ENCODE assay signal across 24 mouse cellular contexts in genomic region chr2:118164137-118164536, GRCm38 (mm10). TPM values are rescaled to one million over a fixed set of nuclear protein-coding genes. Genes with fewer than 3 reads are reported as not detected.
DNase-seq lines count a peak whose midpoint lies in the region; ATAC-seq and TF ChIP-seq lines count a peak whose summit lies in the region.
"Had no signal": no experiment of that assay in that cellular context is flagged by ENCODE, and none has a peak within 500 bp of the region (broad histone marks: within the 10 kb centered on the region; RNA-seq: fewer than 3 reads in every experiment).

No protein-coding gene starts in this region.

- H3K4me2 ChIP-seq in embryonic facial prominence, embryonic 11.5 days (ENCODE audit: low read depth, low read length): no peak overlapping the region
- peak overlapping the region; percentile 34; the same call in 1 of the 2 replicates for H3K4me2 ChIP-seq in CH12.LX (ENCODE audit: insufficient read depth, low read depth, poor library complexity, severe bottlenecking)
- H3K4me2 ChIP-seq in forebrain, embryonic 11.5 days (ENCODE audit: low read depth, low read length, severe bottlenecking): no peak overlapping the region
- H3K4me2 ChIP-seq in intestine, postnatal 0 days (replicated peaks; ENCODE audit: low read depth): no peak overlapping the region
- no peak overlapping the region for H3K4me2 ChIP-seq in intestine, embryonic 15.5 days (replicated peaks)

- no peaks in the 10 kb centered on the region for H3K27me3 ChIP-seq in embryonic facial prominence, embryonic 11.5 days (ENCODE audit: control insufficient read depth, insufficient read depth, low read length)
- no peaks in the 10 kb centered on the region for H3K27me3 ChIP-seq in embryonic facial prominence, embryonic 10.5 days (replicated peaks; ENCODE audit: low read depth, poor library complexity, severe bottlenecking)
- peaks cover 1% of the 10 kb centered on the region for H3K27me3 ChIP-seq in CH12.LX (replicated peaks)
- no peaks in the 10 kb centered on the region for H3K27me3 ChIP-seq in forebrain, embryonic 11.5 days (ENCODE audit: control insufficient read depth, insufficient read depth, low read length)
- no peaks in the 10 kb centered on the region for H3K27me3 ChIP-seq in intestine, postnatal 0 days (replicated peaks; ENCODE audit: control insufficient read depth, insufficient read depth, low read length)
- no peaks in the 10 kb centered on the region for H3K27me3 ChIP-seq in intestine, embryonic 15.5 days (replicated peaks)
- H3K27me3 ChIP-seq: Patski had no signal

- ATAC-seq in embryonic facial prominence, embryonic 11.5 days (replicated peaks; ENCODE audit: insufficient number of reproducible peaks, low FRiP score, low TSS enrichment, low read depth): no peak
- ATAC-seq in megakaryocyte, adult 5-6 weeks (ENCODE audit: poor library complexity, severe bottlenecking): peak; percentile 35; the same call in 1 of the 2 replicates
- no peak for ATAC-seq in forebrain, embryonic 11.5 days (replicated peaks; ENCODE audit: low FRiP score)
- ATAC-seq in intestine, postnatal 0 days: no peak
- ATAC-seq in intestine, embryonic 15.5 days: no peak
- ATAC-seq: activated CD4-positive, CD25-positive, alpha-beta regulatory T cell, adult 4 months; CD4-positive, CD25-positive, alpha-beta regulatory T cell, adult 4 months; Patski had no signal

- TF ChIP-seq CTCF in CH12.LX (conservative IDR thresholded peaks at IDR 0.05 in 1 of 2, IDR thresholded peaks at IDR 0.05 in 1 of 2; ENCODE audit: low read depth in 2 of 2, low read length in 2 of 2): no peak
- TF ChIP-seq CTCF in intestine, postnatal 0 days (IDR thresholded peaks at IDR 0.05; ENCODE audit: low read depth): no peak

- TF ChIP-seq EP300 in CH12.LX (IDR thresholded peaks at IDR 0.05; ENCODE audit: low read length): peak; percentile 62; the same call in 1 of the 2 replicates

- DNase-seq in embryonic facial prominence, embryonic 11.5 days (ENCODE audit: low spot score): peak; percentile 9
- no peak for DNase-seq in embryonic facial prominence, embryonic 10.5 days (ENCODE audit: low spot score)
- peak; percentile 4 for DNase-seq in A20 (ENCODE audit: low read depth, low spot score)
- DNase-seq in CH12.LX (ENCODE audit: extremely low read depth): peak; percentile 44
- DNase-seq in forebrain, embryonic 11.5 days (ENCODE audit: low spot score): no peak
- DNase-seq: adrenal gland, adult 2 months; adrenal gland, adult 8-10 months; adrenal gland, postnatal 10 days; adrenal gland, postnatal 14 days; adrenal gland, postnatal 25 days; adrenal gland, postnatal 36 days; B cell, adult 2 months; cerebellum, adult 11 months; cerebellum, adult 11-12 months; cerebellum, adult 18-20 months; cerebellum, adult 2 months had no signal

- no peak for TF ChIP-seq RAD21 in CH12.LX (IDR thresholded peaks at IDR 0.05; ENCODE audit: low read depth, low read length)

- in situ Hi-C loops in CH12.LX (cut with MboI; ENCODE audit: low pct_ligation_motif_present, low pct_unique_long_range_greater_than_20kb, low sequenced_read_pairs): no loop called here

- H3K9me3 ChIP-seq in embryonic facial prominence, embryonic 11.5 days (replicated peaks; ENCODE audit: control insufficient read depth, low read length): no peaks in the 10 kb centered on the region
- H3K9me3 ChIP-seq in embryonic facial prominence, embryonic 10.5 days: no peaks in the 10 kb centered on the region
- H3K9me3 ChIP-seq in CH12.LX (replicated peaks; ENCODE audit: low read length): no peaks in the 10 kb centered on the region
- H3K9me3 ChIP-seq in forebrain, embryonic 11.5 days (ENCODE audit: control insufficient read depth, low read length): no peaks in the 10 kb centered on the region
- H3K9me3 ChIP-seq in intestine, postnatal 0 days (ENCODE audit: control insufficient read depth): no peaks in the 10 kb centered on the region
- no peaks in the 10 kb centered on the region for H3K9me3 ChIP-seq in intestine, embryonic 15.5 days

- no peaks in the 10 kb centered on the region for H3K79me2 ChIP-seq in CH12.LX (replicated peaks; ENCODE audit: control insufficient read depth, extremely low read depth, insufficient read depth, poor library complexity, severe bottlenecking)

- no peaks in the 10 kb centered on the region for H3K36me3 ChIP-seq in embryonic facial prominence, embryonic 11.5 days (replicated peaks; ENCODE audit: control insufficient read depth, insufficient read depth, low read depth, low read length)
- H3K36me3 ChIP-seq in embryonic facial prominence, embryonic 10.5 days (replicated peaks): no peaks in the 10 kb centered on the region
- H3K36me3 ChIP-seq in CH12.LX (replicated peaks in 1 of 2; ENCODE audit: control insufficient read depth in 1 of 2, insufficient read depth in 1 of 2, low read length in 1 of 2): no peaks in the 10 kb centered on the region
- H3K36me3 ChIP-seq in forebrain, embryonic 11.5 days (ENCODE audit: control insufficient read depth, insufficient read depth, low read length): no peaks in the 10 kb centered on the region
- H3K36me3 ChIP-seq in intestine, postnatal 0 days (ENCODE audit: control insufficient read depth, insufficient read depth): no peaks in the 10 kb centered on the region
- no peaks in the 10 kb centered on the region for H3K36me3 ChIP-seq in intestine, embryonic 15.5 days
- H3K36me3 ChIP-seq: G1E had no signal

- no peak overlapping the region for H3K4me3 ChIP-seq in embryonic facial prominence, embryonic 11.5 days (ENCODE audit: low read depth, low read length)
- H3K4me3 ChIP-seq in embryonic facial prominence, embryonic 10.5 days: no peak overlapping the region
- H3K4me3 ChIP-seq in CH12.LX (replicated peaks in 1 of 3; ENCODE audit: low read depth in 2 of 3, low read length in 2 of 3, poor library complexity in 1 of 3): no peak overlapping the region
- no peak overlapping the region for H3K4me3 ChIP-seq in forebrain, embryonic 11.5 days (ENCODE audit: low read depth, low read length)
- no peak overlapping the region for H3K4me3 ChIP-seq in intestine, postnatal 0 days (ENCODE audit: low read depth, low read length)
- H3K4me3 ChIP-seq in intestine, embryonic 15.5 days (replicated peaks): no peak overlapping the region

- no peak overlapping the region for H3K9ac ChIP-seq in embryonic facial prominence, embryonic 11.5 days (replicated peaks; ENCODE audit: low read length)
- H3K9ac ChIP-seq in CH12.LX (ENCODE audit: insufficient read depth, low read depth): no peak overlapping the region
- H3K9ac ChIP-seq in forebrain, embryonic 11.5 days (ENCODE audit: low read length): no peak overlapping the region
- no peak overlapping the region for H3K9ac ChIP-seq in intestine, postnatal 0 days (ENCODE audit: low read depth, low read length)
- H3K9ac ChIP-seq in intestine, embryonic 15.5 days: no peak overlapping the region

- peaks cover 3% of the 10 kb centered on the region for H3K4me1 ChIP-seq in embryonic facial prominence, embryonic 11.5 days (ENCODE audit: control insufficient read depth, insufficient read depth, low read length)
- peaks cover 48% of the 10 kb centered on the region for H3K4me1 ChIP-seq in embryonic facial prominence, embryonic 10.5 days
- H3K4me1 ChIP-seq in CH12.LX (ENCODE audit: control insufficient read depth in 1 of 2, insufficient read depth in 2 of 2): peaks cover 0 to 29% of the 10 kb centered on the region in 2 experiments; a peak in 2 of 4 replicates
- peaks cover 13% of the 10 kb centered on the region for H3K4me1 ChIP-seq in forebrain, embryonic 11.5 days (replicated peaks; ENCODE audit: control insufficient read depth, insufficient read depth, low read length)
- no peaks in the 10 kb centered on the region for H3K4me1 ChIP-seq in intestine, postnatal 0 days (replicated peaks; ENCODE audit: control insufficient read depth, insufficient read depth, low read length)
- no peaks in the 10 kb centered on the region for H3K4me1 ChIP-seq in intestine, embryonic 15.5 days (replicated peaks)

- no peak overlapping the region for H3K27ac ChIP-seq in embryonic facial prominence, embryonic 11.5 days (replicated peaks; ENCODE audit: low read depth, low read length)
- no peak overlapping the region for H3K27ac ChIP-seq in embryonic facial prominence, embryonic 10.5 days (replicated peaks)
- no peak overlapping the region for H3K27ac ChIP-seq in CH12.LX (ENCODE audit: insufficient read depth, low read depth)
- no peak overlapping the region for H3K27ac ChIP-seq in forebrain, embryonic 11.5 days (ENCODE audit: low read depth, low read length)
- H3K27ac ChIP-seq in intestine, postnatal 0 days (ENCODE audit: low read depth, low read length): no peak overlapping the region
- no peak overlapping the region for H3K27ac ChIP-seq in intestine, embryonic 15.5 days

- WGBS in embryonic facial prominence, embryonic 11.5 days: 67% methylated on average over 6 of the region's 6 CpGs
- 75% methylated on average over 6 of the region's 6 CpGs for WGBS in embryonic facial prominence, embryonic 10.5 days
- WGBS in forebrain, embryonic 11.5 days: 80% methylated on average over 6 of the region's 6 CpGs
- WGBS in intestine, postnatal 0 days: 83% methylated on average over 6 of the region's 6 CpGs
- WGBS in intestine, embryonic 15.5 days: 79% methylated on average over 6 of the region's 6 CpGs

- dilution Hi-C loops in CH12.LX (cut with MboI; ENCODE audit: extremely low pct_ligation_motif_present, extremely low pct_unique_long_range_greater_than_20kb, low sequenced_read_pairs): no loop called here

- TF ChIP-seq POLR2A in CH12.LX (IDR thresholded peaks at IDR 0.05; ENCODE audit: low read depth, low read length): no peak

TF ChIP-seq in CH12.LX, 34 proteins besides CTCF, POLR2A, EP300 and RAD21 (continues in another document):
- TF ChIP-seq RCOR1 (conservative IDR thresholded peaks at IDR 0.05; ENCODE audit: low read depth, low read length): no peak
- TF ChIP-seq ZNF384 (IDR thresholded peaks at IDR 0.05; ENCODE audit: low read depth, low read length): no peak
- TF ChIP-seq ZC3H11A (IDR thresholded peaks at IDR 0.05; ENCODE audit: low read depth, low read length): no peak
- no peak for TF ChIP-seq HCFC1 (IDR thresholded peaks at IDR 0.05; ENCODE audit: low read depth, low read length)
- 0 out of 2 replicates have a peak, but pooled peaks have one; percentile 32 for TF ChIP-seq MEF2A (IDR thresholded peaks at IDR 0.05; ENCODE audit: borderline replicate concordance, low read depth, low read length)

RNA-seq across cellular contexts. Expression of gene Thbs1, which starts 52.5 kb away (rescaled TPM):
- polyA plus RNA-seq in embryonic facial prominence, embryonic 11.5 days (2014; fragmentation: Nextera tagmentation; extraction: Ambion mirVana): 49.7 and 50.7 TPM in 2 replicates
- polyA plus RNA-seq in embryonic facial prominence, embryonic 10.5 days (2016; fragmentation: Nextera tagmentation; extraction: Ambion mirVana): 31.1 and 35.4 TPM in 2 replicates
- total RNA-seq in CH12.LX (2012; rRNA removed): 0.08 TPM in 1 of 2 replicates, not detected in the other
- 0.03 and 0.04 TPM in 2 replicates for total RNA-seq in CH12.LX (2014; rRNA removed)
- polyA plus RNA-seq in CH12.LX (2012; ENCODE audit: insufficient read length, low read depth): not detected in 2 replicates
- 27.3 and 28.8 TPM in 2 replicates for total RNA-seq in megakaryocyte, adult 5-6 weeks (2015)
- total RNA-seq in megakaryocyte, adult 5-6 weeks (2017): 32.7 and 37.6 TPM in 2 replicates
- polyA plus RNA-seq in forebrain, embryonic 11.5 days (2014; fragmentation: Nextera tagmentation; extraction: Ambion mirVana): 61.2 and 63.4 TPM in 2 replicates
- 13.2 and 14.9 TPM in 2 replicates for polyA plus RNA-seq in intestine, postnatal 0 days (2015; fragmentation: Nextera tagmentation; extraction: Ambion mirVana)
- polyA plus RNA-seq in intestine, embryonic 15.5 days (2015; fragmentation: Nextera tagmentation; extraction: Ambion mirVana): 21.6 and 23.6 TPM in 2 replicates
- total RNA-seq: G1E, MEL had no signal
- polyA plus RNA-seq: activated CD4-positive, CD25-positive, alpha-beta regulatory T cell, adult 4 months had no signal

Comparison
In these comparisons a context has a peak if more than half of its experiments do, and no peak if none do; other contexts are left out.
1. DNase-seq: peak in embryonic facial prominence, embryonic 11.5 days (single experiment), A20 (single experiment) and CH12.LX (single experiment); none in embryonic facial prominence, embryonic 10.5 days (single experiment) and forebrain, embryonic 11.5 days (single experiment).
2. RNA of gene Thbs1, which starts 52.5 kb away (polyA plus RNA-seq): 61.2 to 63.4 TPM in forebrain, embryonic 11.5 days, 49.7 to 50.7 TPM in embryonic facial prominence, embryonic 11.5 days, 31.1 to 35.4 TPM in embryonic facial prominence, embryonic 10.5 days, 21.6 to 23.6 TPM in intestine, embryonic 15.5 days and 13.2 to 14.9 TPM in intestine, postnatal 0 days; not detected in CH12.LX; every median in the first group is over 10 times any median in the second.